In the genomic region with DNA sequence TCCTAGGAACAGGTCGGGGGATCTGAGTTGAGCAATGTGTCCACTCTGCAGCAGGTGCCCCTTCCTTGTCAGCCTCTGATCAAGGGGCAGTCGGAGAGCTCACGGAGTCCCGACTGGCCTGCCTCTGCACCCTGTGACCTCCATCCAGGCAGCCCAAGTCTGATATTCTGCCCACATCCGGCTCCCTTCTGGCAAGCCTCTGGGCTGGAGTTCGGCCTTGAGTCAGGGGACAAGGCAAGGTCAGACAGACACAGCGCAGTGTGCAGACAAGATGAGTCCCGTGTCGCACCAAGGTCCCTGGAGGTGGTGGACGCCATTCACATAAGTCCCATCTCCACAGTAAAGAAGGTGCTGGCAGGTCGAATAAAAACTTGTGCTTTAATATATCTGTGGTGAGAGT, we compare ENCODE assay signal across 31 mouse cellular contexts.
DNase-seq lines count a peak whose midpoint lies in the region; ATAC-seq lines count a peak whose summit lies in the region.
"Had no signal": no experiment of that assay in that cellular context is flagged by ENCODE, and none has a peak within 500 bp of the region (broad histone marks: within the 10 kb centered on the region; RNA-seq: fewer than 3 reads in every experiment).

No protein-coding gene starts in this region.

- 77% methylated on average over 11 of the region's 11 CpGs for WGBS in heart, embryonic 12.5 days

- peak; percentile 62 to 74 for DNase-seq in adrenal gland, adult (ENCODE audit: inconsistent age in 2 of 2, low spot score in 1 of 2)
- no peak for DNase-seq in adrenal gland, adult 18-20 months (ENCODE audit: low spot score in 2 of 2)
- peak; percentile 24 for DNase-seq in heart, adult 8-10 months (ENCODE audit: low spot score)
- peak; percentile 58 for DNase-seq in ovary, postnatal 36 days (ENCODE audit: low spot score)
- DNase-seq in ovary, postnatal 14 days (ENCODE audit: low spot score) = no peak
- DNase-seq in right cerebral cortex, postnatal 4 days = no peak
- DNase-seq in urinary bladder, adult 2 months (ENCODE audit: low spot score) = no peak
- DNase-seq: cerebellum, adult 11-12 months; cerebellum, postnatal 10 days; gastrocnemius, postnatal 14 days; kidney, adult 11 months; kidney, postnatal 14 days; layer of hippocampus, adult 9-11 months; liver, embryonic 13.5 days; lung, adult 18-20 months; thymus, postnatal 14 days had no signal

- H3K4me1 ChIP-seq in heart, embryonic 12.5 days (replicated peaks) = no peaks in the 10 kb centered on the region
- H3K4me1 ChIP-seq: embryonic facial prominence, embryonic 15.5 days; heart, embryonic 15.5 days; hindbrain, embryonic 15.5 days; limb, embryonic 15.5 days; midbrain, embryonic 10.5 days; midbrain, embryonic 15.5 days; neural tube, embryonic 15.5 days had no signal

- no peaks in the 10 kb centered on the region for H3K9me3 ChIP-seq in heart, embryonic 12.5 days (replicated peaks)
- H3K9me3 ChIP-seq: embryonic facial prominence, embryonic 10.5 days; embryonic facial prominence, embryonic 15.5 days; forebrain, embryonic 13.5 days; heart, embryonic 15.5 days; hindbrain, embryonic 15.5 days; limb, embryonic 10.5 days; limb, embryonic 15.5 days; liver, embryonic 13.5 days; midbrain, embryonic 10.5 days; midbrain, embryonic 15.5 days; neural tube, embryonic 15.5 days had no signal

- H3K27ac ChIP-seq in heart, embryonic 12.5 days (ENCODE audit: poor library complexity, severe bottlenecking) = no peak overlapping the region
- H3K27ac ChIP-seq: embryonic facial prominence, embryonic 10.5 days; embryonic facial prominence, embryonic 15.5 days; forebrain, embryonic 13.5 days; heart, embryonic 15.5 days; hindbrain, embryonic 15.5 days; limb, embryonic 10.5 days; limb, embryonic 15.5 days; liver, embryonic 13.5 days; macrophage; midbrain, embryonic 10.5 days; midbrain, embryonic 15.5 days; neural tube, embryonic 15.5 days had no signal

- no peak overlapping the region for H3K9ac ChIP-seq in heart, embryonic 12.5 days
- H3K9ac ChIP-seq: embryonic facial prominence, embryonic 15.5 days; forebrain, embryonic 13.5 days; heart, embryonic 15.5 days; hindbrain, embryonic 15.5 days; limb, embryonic 15.5 days; liver, embryonic 13.5 days; midbrain, embryonic 15.5 days; neural tube, embryonic 15.5 days had no signal

- no peak overlapping the region for H3K4me3 ChIP-seq in heart, embryonic 12.5 days
- H3K4me3 ChIP-seq: embryonic facial prominence, embryonic 10.5 days; embryonic facial prominence, embryonic 15.5 days; forebrain, embryonic 13.5 days; heart, embryonic 15.5 days; hindbrain, embryonic 15.5 days; limb, embryonic 10.5 days; limb, embryonic 15.5 days; liver, embryonic 13.5 days; midbrain, embryonic 10.5 days; midbrain, embryonic 15.5 days; neural tube, embryonic 15.5 days had no signal

- no peaks in the 10 kb centered on the region for H3K36me3 ChIP-seq in heart, embryonic 12.5 days
- H3K36me3 ChIP-seq: embryonic facial prominence, embryonic 10.5 days; embryonic facial prominence, embryonic 15.5 days; heart, embryonic 15.5 days; hindbrain, embryonic 15.5 days; limb, embryonic 10.5 days; limb, embryonic 15.5 days; liver, embryonic 13.5 days; midbrain, embryonic 15.5 days; neural tube, embryonic 15.5 days had no signal

- no peak overlapping the region for H3K4me2 ChIP-seq in heart, embryonic 12.5 days
- H3K4me2 ChIP-seq: embryonic facial prominence, embryonic 15.5 days; forebrain, embryonic 13.5 days; heart, embryonic 15.5 days; hindbrain, embryonic 15.5 days; limb, embryonic 15.5 days; liver, embryonic 13.5 days; midbrain, embryonic 15.5 days; neural tube, embryonic 15.5 days had no signal

- ATAC-seq in heart, embryonic 12.5 days (ENCODE audit: insufficient number of reproducible peaks, low FRiP score) = no peak
- ATAC-seq: activated CD4-positive, CD25-positive, alpha-beta regulatory T cell, adult 4 months; forebrain, embryonic 13.5 days; inflammation-experienced regulatory T-cells, adult 6 months; lung, postnatal 0 days; midbrain, embryonic 15.5 days had no signal

- H3K27me3 ChIP-seq in heart, embryonic 12.5 days (replicated peaks) = peaks cover 12% of the 10 kb centered on the region
- H3K27me3 ChIP-seq: embryonic facial prominence, embryonic 15.5 days; forebrain, embryonic 13.5 days; heart, embryonic 15.5 days; hindbrain, embryonic 15.5 days; limb, embryonic 15.5 days; midbrain, embryonic 15.5 days; neural tube, embryonic 15.5 days had no signal

Comparison
In these comparisons a context has a peak if more than half of its experiments do, and no peak if none do; other contexts are left out.
1. DNase-seq: peak in adrenal gland, adult (2 of 2), heart, adult 8-10 months (single experiment) and ovary, postnatal 36 days (single experiment); none in adrenal gland, adult 18-20 months (0 of 2), ovary, postnatal 14 days (single experiment), right cerebral cortex, postnatal 4 days (single experiment) and urinary bladder, adult 2 months (single experiment).